Mouse (Mus musculus): ENCODE measurements at regions not wholly inside any gene's neighbourhood (a gene's known extent, or its start where the extent isn't known, plus 50 kb on each side); places are given as distances from the start of the nearest gene placed in this dataset.

GRCm38 (mm10) chr6:49745301-49745700, 77.2 kb upstream of the Npy start:
- H3K4me3 ChIP-seq (ENCODE audit: insufficient read depth in 1 of 2, low read depth in 1 of 2, low read length in 2 of 2, poor library complexity in 1 of 2, severe bottlenecking in 1 of 2) = no peak overlapping the region
- H3K9me3 ChIP-seq (ENCODE audit: control insufficient read depth, insufficient read depth, low read depth, low read length) = no peaks in the 10 kb centered on the region
- no peaks in the 10 kb centered on the region for H3K4me1 ChIP-seq (ENCODE audit: control insufficient read depth in 2 of 2, insufficient read depth in 2 of 2, low read length in 2 of 2, poor library complexity in 1 of 2)
- H3K27ac ChIP-seq (ENCODE audit: insufficient read depth, low read depth, low read length, poor library complexity, severe bottlenecking) = no peak overlapping the region
- H3K36me3 ChIP-seq (ENCODE audit: control insufficient read depth, insufficient read depth, low read length, poor library complexity, severe bottlenecking) = no peaks in the 10 kb centered on the region
- in situ Hi-C loops (cut with MboI; ENCODE audit: low sequenced_read_pairs in 2 of 2, unreplicated experiment in 2 of 2) = no loop called here
- no peak overlapping the region for H3K9ac ChIP-seq (ENCODE audit: insufficient read depth, low read depth, low read length, poor library complexity, severe bottlenecking)
- TF ChIP-seq CHD2 (IDR thresholded peaks at IDR 0.05; ENCODE audit: low read depth, low read length) (no peak), ZC3H11A (IDR thresholded peaks at IDR 0.05; ENCODE audit: borderline replicate concordance, low read depth, low read length) (no peak), ZNF384 (IDR thresholded peaks at IDR 0.05; ENCODE audit: low read depth, low read length) (no peak), MAFK (IDR thresholded peaks at IDR 0.05; ENCODE audit: insufficient read depth, low read depth, low read length) (no peak), HCFC1 (IDR thresholded peaks at IDR 0.05; ENCODE audit: borderline replicate concordance, insufficient read depth, low read length) (no peak)
- no peak for DNase-seq (ENCODE audit: low read depth, low spot score)

- Histone ChIP-seq H3K9ac (ENCODE audit: insufficient read depth, low read depth, low read length, poor library complexity, severe bottlenecking) (no peak overlapping the region), H3K4me1 (ENCODE audit: control insufficient read depth in 2 of 2, insufficient read depth in 2 of 2, low read length in 2 of 2, poor library complexity in 1 of 2) (no peaks in the 10 kb centered on the region), H3K27ac (ENCODE audit: insufficient read depth, low read depth, low read length, poor library complexity, severe bottlenecking) (no peak overlapping the region), H3K9me3 (ENCODE audit: control insufficient read depth, insufficient read depth, low read depth, low read length) (no peaks in the 10 kb centered on the region), H3K36me3 (ENCODE audit: control insufficient read depth, insufficient read depth, low read length, poor library complexity, severe bottlenecking) (no peaks in the 10 kb centered on the region), H3K4me3 (ENCODE audit: insufficient read depth in 1 of 2, low read depth in 1 of 2, low read length in 2 of 2, poor library complexity in 1 of 2, severe bottlenecking in 1 of 2) (no peak overlapping the region)
- no peak for DNase-seq (ENCODE audit: low read depth, low spot score)
- no peak for TF ChIP-seq HCFC1 (IDR thresholded peaks at IDR 0.05; ENCODE audit: borderline replicate concordance, insufficient read depth, low read length)
- TF ChIP-seq ZNF384 (IDR thresholded peaks at IDR 0.05; ENCODE audit: low read depth, low read length) = no peak
- TF ChIP-seq ZC3H11A (IDR thresholded peaks at IDR 0.05; ENCODE audit: borderline replicate concordance, low read depth, low read length) = no peak
- no peak for TF ChIP-seq CHD2 (IDR thresholded peaks at IDR 0.05; ENCODE audit: low read depth, low read length)
- TF ChIP-seq MAFK (IDR thresholded peaks at IDR 0.05; ENCODE audit: insufficient read depth, low read depth, low read length) = no peak
- in situ Hi-C loops (cut with MboI; ENCODE audit: low sequenced_read_pairs in 2 of 2, unreplicated experiment in 2 of 2) = no loop called here
Observed at GRCm38 (mm10) chr6:49750544-49750943, 72.0 kb upstream of the Npy start.

GRCm38 (mm10) chr6:49759614-49760013, 62.9 kb upstream of the Npy start:
- in situ Hi-C loops (cut with MboI; ENCODE audit: low sequenced_read_pairs in 2 of 2, unreplicated experiment in 2 of 2) = no loop called here
- no peak for DNase-seq (ENCODE audit: low read depth, low spot score)
- no peak overlapping the region for H3K9ac ChIP-seq (ENCODE audit: insufficient read depth, low read depth, low read length, poor library complexity, severe bottlenecking)

GRCm38 (mm10) chr6:49764746-49765145, 57.8 kb upstream of the Npy start:
- no peak for DNase-seq (ENCODE audit: low read depth, low spot score)
- no peak overlapping the region for H3K27ac ChIP-seq (ENCODE audit: insufficient read depth, low read depth, low read length, poor library complexity, severe bottlenecking)
- TF ChIP-seq ZC3H11A (IDR thresholded peaks at IDR 0.05; ENCODE audit: borderline replicate concordance, low read depth, low read length) (no peak), MAFK (IDR thresholded peaks at IDR 0.05; ENCODE audit: insufficient read depth, low read depth, low read length) (no peak), CHD2 (IDR thresholded peaks at IDR 0.05; ENCODE audit: low read depth, low read length) (no peak), ZNF384 (IDR thresholded peaks at IDR 0.05; ENCODE audit: low read depth, low read length) (no peak), HCFC1 (IDR thresholded peaks at IDR 0.05; ENCODE audit: borderline replicate concordance, insufficient read depth, low read length) (no peak)
- H3K4me1 ChIP-seq (ENCODE audit: control insufficient read depth in 2 of 2, insufficient read depth in 2 of 2, low read length in 2 of 2, poor library complexity in 1 of 2) = no peaks in the 10 kb centered on the region
- in situ Hi-C loops (cut with MboI; ENCODE audit: low sequenced_read_pairs in 2 of 2, unreplicated experiment in 2 of 2) = no loop called here
- H3K4me3 ChIP-seq (ENCODE audit: insufficient read depth in 1 of 2, low read depth in 1 of 2, low read length in 2 of 2, poor library complexity in 1 of 2, severe bottlenecking in 1 of 2) = no peak overlapping the region
- H3K9ac ChIP-seq (ENCODE audit: insufficient read depth, low read depth, low read length, poor library complexity, severe bottlenecking) = no peak overlapping the region
- H3K9me3 ChIP-seq (ENCODE audit: control insufficient read depth, insufficient read depth, low read depth, low read length) = no peaks in the 10 kb centered on the region
- no peaks in the 10 kb centered on the region for H3K36me3 ChIP-seq (ENCODE audit: control insufficient read depth, insufficient read depth, low read length, poor library complexity, severe bottlenecking)

More at GRCm38 (mm10) chr6:49759614-49760013, 62.9 kb upstream of the Npy start:
- Histone ChIP-seq H3K9me3 (ENCODE audit: control insufficient read depth, insufficient read depth, low read depth, low read length) (no peaks in the 10 kb centered on the region), H3K4me3 (ENCODE audit: insufficient read depth in 1 of 2, low read depth in 1 of 2, low read length in 2 of 2, poor library complexity in 1 of 2, severe bottlenecking in 1 of 2) (no peak overlapping the region), H3K36me3 (ENCODE audit: control insufficient read depth, insufficient read depth, low read length, poor library complexity, severe bottlenecking) (no peaks in the 10 kb centered on the region), H3K27ac (ENCODE audit: insufficient read depth, low read depth, low read length, poor library complexity, severe bottlenecking) (no peak overlapping the region), H3K4me1 (ENCODE audit: control insufficient read depth in 2 of 2, insufficient read depth in 2 of 2, low read length in 2 of 2, poor library complexity in 1 of 2) (no peaks in the 10 kb centered on the region)
- TF ChIP-seq HCFC1 (IDR thresholded peaks at IDR 0.05; ENCODE audit: borderline replicate concordance, insufficient read depth, low read length) = no peak
- no peak for TF ChIP-seq ZC3H11A (IDR thresholded peaks at IDR 0.05; ENCODE audit: borderline replicate concordance, low read depth, low read length)
- TF ChIP-seq MAFK (IDR thresholded peaks at IDR 0.05; ENCODE audit: insufficient read depth, low read depth, low read length) = no peak
- no peak for TF ChIP-seq ZNF384 (IDR thresholded peaks at IDR 0.05; ENCODE audit: low read depth, low read length)
- no peak for TF ChIP-seq CHD2 (IDR thresholded peaks at IDR 0.05; ENCODE audit: low read depth, low read length)
